Mouse (Mus musculus): ENCODE measurements around the gene Add3. TPM values are rescaled to one million over a fixed set of nuclear protein-coding genes. Genes with fewer than 3 reads are reported as not detected.
A peak's percentile ranks its signal among the peaks of the same experiment; 100 is the strongest.

Gene Add3
- total and polyA plus RNA-seq, 3 experiments = 14.0 to 52.9 TPM; not detected in 1

GRCm38 (mm10) chr19:53111996-53112590, 28.1 kb upstream of the Add3 start:
- no peak overlapping the region for H3K4me3 ChIP-seq (ENCODE audit: control insufficient read depth in 1 of 2, insufficient read depth in 1 of 2, low read depth in 2 of 2, low read length in 2 of 2)
- no peaks in the 10 kb centered on the region for H3K79me2 ChIP-seq (ENCODE audit: control insufficient read depth, insufficient read depth, low read length, poor library complexity)
- no peak for DNase-seq (ENCODE audit: low read depth, low spot score)
- no peaks in the 10 kb centered on the region for H3K9me3 ChIP-seq (replicated peaks; ENCODE audit: insufficient read depth, low read length)
- H3K4me1 ChIP-seq (ENCODE audit: control insufficient read depth in 1 of 2, insufficient read depth in 2 of 2, low read length in 2 of 2) = peaks cover 15% of the 10 kb centered on the region in 2 experiments
- H3K27ac ChIP-seq (ENCODE audit: control insufficient read depth, low read depth, low read length) = no peak overlapping the region
- no peak overlapping the region for H3K9ac ChIP-seq (ENCODE audit: control insufficient read depth, low read depth, low read length, poor library complexity, severe bottlenecking)
- H3K27me3 ChIP-seq (ENCODE audit: control insufficient read depth in 1 of 2, insufficient read depth in 2 of 2, low read length in 2 of 2) = no peaks in the 10 kb centered on the region
- H3K36me3 ChIP-seq (ENCODE audit: control insufficient read depth in 1 of 2, insufficient read depth in 2 of 2, low read length in 2 of 2) = peaks cover 0 to 15% of the 10 kb centered on the region in 2 experiments; a peak in 2 of 4 replicates
- TF ChIP-seq CHD2 (IDR thresholded peaks at IDR 0.05; ENCODE audit: low read length) (no peak), MXI1 (IDR thresholded peaks at IDR 0.05; ENCODE audit: low read depth, low read length) (no peak), POLR2A (IDR thresholded peaks at IDR 0.05; ENCODE audit: control insufficient read depth in 1 of 2, insufficient read depth in 1 of 2, low read depth in 1 of 2, low read length in 2 of 2, poor library complexity in 1 of 2) (no peak), JUND (IDR thresholded peaks at IDR 0.05; ENCODE audit: low read depth, low read length) (no peak), MAFK (IDR thresholded peaks at IDR 0.05; ENCODE audit: borderline replicate concordance, low read depth, low read length) (no peak), TCF12 (IDR thresholded peaks at IDR 0.05; ENCODE audit: low read depth, low read length) (no peak), KAT2A (conservative IDR thresholded peaks at IDR 0.05; ENCODE audit: low read depth, low read length) (no peak)

DNA sequence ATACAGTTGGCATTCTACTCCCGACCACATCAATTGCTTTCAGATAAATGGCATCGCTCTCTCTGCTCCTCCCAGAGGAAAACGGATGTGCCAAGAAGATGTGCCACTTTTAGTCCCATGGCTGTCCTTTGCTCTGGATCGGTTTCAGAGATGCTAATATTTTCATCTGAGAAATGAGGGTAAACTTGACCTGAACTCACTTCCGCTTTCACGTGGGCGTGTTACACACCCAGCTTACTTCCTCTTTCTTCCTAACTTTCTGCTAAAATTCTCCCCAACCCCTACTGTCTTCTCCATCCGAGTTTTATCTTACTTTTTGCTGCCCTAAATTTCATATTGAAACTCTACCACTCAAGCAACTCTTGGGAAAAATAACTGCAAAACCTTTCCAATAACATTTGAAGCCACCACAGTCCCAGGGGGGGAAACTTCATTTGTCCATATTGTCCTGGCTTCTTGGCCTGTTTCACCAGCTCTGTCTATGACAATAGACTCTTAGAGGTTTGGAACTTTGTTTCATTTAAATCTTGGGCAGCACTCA, 20.9 kb upstream of the Add3 start:
- Histone ChIP-seq H3K9ac (ENCODE audit: control insufficient read depth, low read depth, low read length, poor library complexity, severe bottlenecking) (peak overlapping the region; percentile 49), H3K4me1 (ENCODE audit: control insufficient read depth in 1 of 2, insufficient read depth in 2 of 2, low read length in 2 of 2) (peaks cover 17% of the 10 kb centered on the region in 2 experiments), H3K4me3 (ENCODE audit: control insufficient read depth in 1 of 2, insufficient read depth in 1 of 2, low read depth in 2 of 2, low read length in 2 of 2) (peak overlapping the region; percentile 36 to 42), H3K27me3 (ENCODE audit: control insufficient read depth in 1 of 2, insufficient read depth in 2 of 2, low read length in 2 of 2) (no peaks in the 10 kb centered on the region), H3K9me3 (replicated peaks; ENCODE audit: insufficient read depth, low read length) (no peaks in the 10 kb centered on the region), H3K36me3 (ENCODE audit: control insufficient read depth in 1 of 2, insufficient read depth in 2 of 2, low read length in 2 of 2) (peaks cover 0 to 20% of the 10 kb centered on the region in 2 experiments; a peak in 2 of 4 replicates), H3K79me2 (ENCODE audit: control insufficient read depth, insufficient read depth, low read length, poor library complexity) (no peaks in the 10 kb centered on the region), H3K27ac (ENCODE audit: control insufficient read depth, low read depth, low read length) (peak overlapping the region; percentile 91)
- peak; percentile 93 for DNase-seq (ENCODE audit: low read depth, low spot score)
- TF ChIP-seq ELF1 (IDR thresholded peaks at IDR 0.05; ENCODE audit: low read depth, low read length) (peak; percentile 87), CHD1 (IDR thresholded peaks at IDR 0.05; ENCODE audit: low read depth, low read length) (peak; percentile 88; the same call in 1 of the 2 replicates), USF1 (IDR thresholded peaks at IDR 0.05; ENCODE audit: low read depth, low read length) (0 out of 2 replicates have a peak, but pooled peaks have one; percentile 21), SIN3A (IDR thresholded peaks at IDR 0.05; ENCODE audit: low read length) (peak; percentile 80), NELFE (IDR thresholded peaks at IDR 0.05; ENCODE audit: low read depth, low read length) (peak; percentile 9; the same call in 1 of the 2 replicates), JUND (IDR thresholded peaks at IDR 0.05; ENCODE audit: low read depth, low read length) (peak; percentile 61; the same call in 1 of the 2 replicates), HCFC1 (IDR thresholded peaks at IDR 0.05; ENCODE audit: low read depth, low read length) (peak; percentile 40; the same call in 1 of the 2 replicates), MXI1 (IDR thresholded peaks at IDR 0.05; ENCODE audit: low read depth, low read length) (peak; percentile 61), MYB (IDR thresholded peaks at IDR 0.05; ENCODE audit: low read depth, low read length) (no peak), BHLHE40 (IDR thresholded peaks at IDR 0.05; ENCODE audit: borderline replicate concordance, low read depth, low read length) (no peak), MAX (IDR thresholded peaks at IDR 0.05; ENCODE audit: low read length) (peak; percentile 62; the same call in 1 of the 2 replicates), ZNF384 (IDR thresholded peaks at IDR 0.05; ENCODE audit: low read depth, low read length) (no peak), RCOR1 (IDR thresholded peaks at IDR 0.05; ENCODE audit: low read depth, low read length) (peak; percentile 70), POLR2A (IDR thresholded peaks at IDR 0.05; ENCODE audit: control insufficient read depth in 1 of 2, insufficient read depth in 1 of 2, low read depth in 1 of 2, low read length in 2 of 2, poor library complexity in 1 of 2) (peak in 1 of 2 experiments; percentile 17; a peak in 1 of 4 replicates), MYC (IDR thresholded peaks at IDR 0.05; ENCODE audit: low read depth, low read length) (peak; percentile 70), RAD21 (IDR thresholded peaks at IDR 0.05; ENCODE audit: low read depth, low read length) (no peak), MAZ (IDR thresholded peaks at IDR 0.05; ENCODE audit: low read depth, low read length) (0 out of 2 replicates have a peak, but pooled peaks have one; percentile 36), UBTF (IDR thresholded peaks at IDR 0.05; ENCODE audit: borderline replicate concordance, insufficient read depth, low read depth, low read length) (no peak), NRF1 (IDR thresholded peaks at IDR 0.05; ENCODE audit: insufficient read depth, low read depth, low read length, poor library complexity, severe bottlenecking) (no peak), ETS1 (IDR thresholded peaks at IDR 0.05; ENCODE audit: low read depth, low read length) (peak; percentile 63; the same call in 1 of the 2 replicates), EP300 (IDR thresholded peaks at IDR 0.05; ENCODE audit: low read depth in 1 of 2, low read length in 2 of 2) (peak; percentile 83 to 89), ZMIZ1 (IDR thresholded peaks at IDR 0.05; ENCODE audit: low read depth, low read length) (0 out of 2 replicates have a peak, but pooled peaks have one; percentile 32)
